Mouse (Mus musculus): ENCODE data around the gene Rnf24. TPM values are rescaled to one million over a fixed set of nuclear protein-coding genes. Genes with fewer than 3 reads are reported as not detected.
"Not testable (repeated sequence)": the region's sequence is repeated elsewhere in the genome, so short reads cannot be mapped to it uniquely, and the experiment has no call there.

The Rnf24 gene
- polyA plus RNA-seq, 1 experiment from 2014 or later, result 8.2 TPM

GRCm38 (mm10) chr2:131330548-131330947 lies 22.1 kb downstream of the Rnf24 start:
- H3K4me3 ChIP-seq (ENCODE audit: low read depth, low read length), result no peak overlapping the region
- no peaks in the 10 kb centered on the region for H3K9me3 ChIP-seq (replicated peaks; ENCODE audit: control insufficient read depth, low read length)
- no peak for DNase-seq (ENCODE audit: low spot score)
- H3K4me1 ChIP-seq (ENCODE audit: control insufficient read depth, insufficient read depth, low read length), result no peaks in the 10 kb centered on the region
- no peak for ATAC-seq (replicated peaks; ENCODE audit: insufficient number of reproducible peaks, low FRiP score, low TSS enrichment, low read depth)
- H3K36me3 ChIP-seq (replicated peaks; ENCODE audit: control insufficient read depth, insufficient read depth, low read depth, low read length), result no peaks in the 10 kb centered on the region
- 86% methylated on average over 3 of the region's 3 CpGs for WGBS
- no peaks in the 10 kb centered on the region for H3K27me3 ChIP-seq (ENCODE audit: control insufficient read depth, insufficient read depth, low read length)
- no peak overlapping the region for H3K27ac ChIP-seq (replicated peaks; ENCODE audit: low read depth, low read length)
- no peak overlapping the region for H3K4me2 ChIP-seq (ENCODE audit: low read depth, low read length)
- H3K9ac ChIP-seq (replicated peaks; ENCODE audit: low read length), result no peak overlapping the region

GRCm38 (mm10) chr2:131328981-131329380 lies 23.7 kb downstream of the Rnf24 start:
- H3K9me3 ChIP-seq (replicated peaks; ENCODE audit: control insufficient read depth, low read length), result no peaks in the 10 kb centered on the region
- no peaks in the 10 kb centered on the region for H3K36me3 ChIP-seq (replicated peaks; ENCODE audit: control insufficient read depth, insufficient read depth, low read depth, low read length)
- no peak overlapping the region for H3K4me2 ChIP-seq (ENCODE audit: low read depth, low read length)
- no peak; the same call in 1 of the 2 replicates for ATAC-seq (replicated peaks; ENCODE audit: insufficient number of reproducible peaks, low FRiP score, low TSS enrichment, low read depth)
- H3K27ac ChIP-seq (replicated peaks; ENCODE audit: low read depth, low read length), result no peak overlapping the region
- H3K4me3 ChIP-seq (ENCODE audit: low read depth, low read length), result no peak overlapping the region
- H3K9ac ChIP-seq (replicated peaks; ENCODE audit: low read length), result no peak overlapping the region
- H3K4me1 ChIP-seq (ENCODE audit: control insufficient read depth, insufficient read depth, low read length), result no peaks in the 10 kb centered on the region
- H3K27me3 ChIP-seq (ENCODE audit: control insufficient read depth, insufficient read depth, low read length), result no peaks in the 10 kb centered on the region
- no peak for DNase-seq (ENCODE audit: low spot score)
- WGBS, result 84% methylated on average over 1 of the region's 1 CpGs

- 70% methylated on average over 3 of the region's 3 CpGs for WGBS
Measured at GRCm38 (mm10) chr2:131326044-131326443, 26.6 kb downstream of the Rnf24 start.

GRCm38 (mm10) chr2:131323675-131324074 lies 29.0 kb downstream of the Rnf24 start:
- Histone ChIP-seq H3K4me2 (ENCODE audit: low read depth, low read length) (no peak overlapping the region), H3K9me3 (replicated peaks; ENCODE audit: control insufficient read depth, low read length) (no peaks in the 10 kb centered on the region), H3K27me3 (ENCODE audit: control insufficient read depth, insufficient read depth, low read length) (no peaks in the 10 kb centered on the region), H3K4me1 (ENCODE audit: control insufficient read depth, insufficient read depth, low read length) (no peaks in the 10 kb centered on the region), H3K27ac (replicated peaks; ENCODE audit: low read depth, low read length) (no peak overlapping the region), H3K36me3 (replicated peaks; ENCODE audit: control insufficient read depth, insufficient read depth, low read depth, low read length) (no peaks in the 10 kb centered on the region), H3K4me3 (ENCODE audit: low read depth, low read length) (no peak overlapping the region), H3K9ac (replicated peaks; ENCODE audit: low read length) (no peak overlapping the region)
- ATAC-seq (replicated peaks; ENCODE audit: insufficient number of reproducible peaks, low FRiP score, low TSS enrichment, low read depth), result no peak
- 81% methylated on average over 1 of the region's 1 CpGs for WGBS
- DNase-seq (ENCODE audit: low spot score), result no peak

More at GRCm38 (mm10) chr2:131326044-131326443, 26.6 kb downstream of the Rnf24 start:
- Histone ChIP-seq H3K4me2 (ENCODE audit: low read depth, low read length) (no peak overlapping the region), H3K27me3 (ENCODE audit: control insufficient read depth, insufficient read depth, low read length) (no peaks in the 10 kb centered on the region), H3K36me3 (replicated peaks; ENCODE audit: control insufficient read depth, insufficient read depth, low read depth, low read length) (no peaks in the 10 kb centered on the region), H3K4me3 (ENCODE audit: low read depth, low read length) (no peak overlapping the region), H3K27ac (replicated peaks; ENCODE audit: low read depth, low read length) (no peak overlapping the region), H3K4me1 (ENCODE audit: control insufficient read depth, insufficient read depth, low read length) (no peaks in the 10 kb centered on the region), H3K9me3 (replicated peaks; ENCODE audit: control insufficient read depth, low read length) (no peaks in the 10 kb centered on the region), H3K9ac (replicated peaks; ENCODE audit: low read length) (no peak overlapping the region)
- ATAC-seq (replicated peaks; ENCODE audit: insufficient number of reproducible peaks, low FRiP score, low TSS enrichment, low read depth) (no peak), DNase-seq (ENCODE audit: low spot score) (no peak)

- not testable (repeated sequence) for DNase-seq (ENCODE audit: low spot score); H3K9me3 ChIP-seq (replicated peaks; ENCODE audit: control insufficient read depth, low read length); H3K4me2 ChIP-seq (ENCODE audit: low read depth, low read length); H3K4me3 ChIP-seq (ENCODE audit: low read depth, low read length); H3K27me3 ChIP-seq (ENCODE audit: control insufficient read depth, insufficient read depth, low read length); H3K9ac ChIP-seq (replicated peaks; ENCODE audit: low read length); ATAC-seq (replicated peaks; ENCODE audit: insufficient number of reproducible peaks, low FRiP score, low TSS enrichment, low read depth); H3K27ac ChIP-seq (replicated peaks; ENCODE audit: low read depth, low read length); H3K36me3 ChIP-seq (replicated peaks; ENCODE audit: control insufficient read depth, insufficient read depth, low read depth, low read length); H3K4me1 ChIP-seq (ENCODE audit: control insufficient read depth, insufficient read depth, low read length)
- 70% methylated on average over 3 of the region's 3 CpGs for WGBS
Measured at GRCm38 (mm10) chr2:131321192-131321591, 31.5 kb downstream of the Rnf24 start.

- no peak for DNase-seq (ENCODE audit: low spot score)
- no peaks in the 10 kb centered on the region for H3K9me3 ChIP-seq (replicated peaks; ENCODE audit: control insufficient read depth, low read length)
- H3K4me1 ChIP-seq (ENCODE audit: control insufficient read depth, insufficient read depth, low read length), result no peaks in the 10 kb centered on the region
- no peaks in the 10 kb centered on the region for H3K27me3 ChIP-seq (ENCODE audit: control insufficient read depth, insufficient read depth, low read length)
- no peak overlapping the region for H3K9ac ChIP-seq (replicated peaks; ENCODE audit: low read length)
- H3K27ac ChIP-seq (replicated peaks; ENCODE audit: low read depth, low read length), result no peak overlapping the region
- WGBS, result 75% methylated on average over 6 of the region's 6 CpGs
- no peak overlapping the region for H3K4me3 ChIP-seq (ENCODE audit: low read depth, low read length)
- ATAC-seq (replicated peaks; ENCODE audit: insufficient number of reproducible peaks, low FRiP score, low TSS enrichment, low read depth), result no peak
- H3K36me3 ChIP-seq (replicated peaks; ENCODE audit: control insufficient read depth, insufficient read depth, low read depth, low read length), result no peaks in the 10 kb centered on the region
- H3K4me2 ChIP-seq (ENCODE audit: low read depth, low read length), result no peak overlapping the region
Measured at GRCm38 (mm10) chr2:131319401-131319800, 33.3 kb downstream of the Rnf24 start.

GRCm38 (mm10) chr2:131316167-131316566 lies 36.5 kb downstream of the Rnf24 start:
- no peaks in the 10 kb centered on the region for H3K9me3 ChIP-seq (replicated peaks; ENCODE audit: control insufficient read depth, low read length)
- no peak overlapping the region for H3K4me2 ChIP-seq (ENCODE audit: low read depth, low read length)
- 79% methylated on average over 2 of the region's 2 CpGs for WGBS
- no peak overlapping the region for H3K9ac ChIP-seq (replicated peaks; ENCODE audit: low read length)
- H3K27ac ChIP-seq (replicated peaks; ENCODE audit: low read depth, low read length), result no peak overlapping the region
- no peak overlapping the region for H3K4me3 ChIP-seq (ENCODE audit: low read depth, low read length)
- H3K27me3 ChIP-seq (ENCODE audit: control insufficient read depth, insufficient read depth, low read length), result no peaks in the 10 kb centered on the region
- ATAC-seq (replicated peaks; ENCODE audit: insufficient number of reproducible peaks, low FRiP score, low TSS enrichment, low read depth) (0 out of 2 replicates have a peak, but pooled peaks have one; percentile 23), DNase-seq (ENCODE audit: low spot score) (no peak)
- no peaks in the 10 kb centered on the region; the same call in 1 of the 2 replicates for H3K36me3 ChIP-seq (replicated peaks; ENCODE audit: control insufficient read depth, insufficient read depth, low read depth, low read length)
- no peaks in the 10 kb centered on the region for H3K4me1 ChIP-seq (ENCODE audit: control insufficient read depth, insufficient read depth, low read length)

- H3K27me3 ChIP-seq (ENCODE audit: control insufficient read depth, insufficient read depth, low read length), result no peaks in the 10 kb centered on the region
- WGBS, result 68% methylated on average over 6 of the region's 6 CpGs
- H3K4me2 ChIP-seq (ENCODE audit: low read depth, low read length), result no peak overlapping the region
- H3K36me3 ChIP-seq (replicated peaks; ENCODE audit: control insufficient read depth, insufficient read depth, low read depth, low read length), result no peaks in the 10 kb centered on the region; the same call in 1 of the 2 replicates
- ATAC-seq (replicated peaks; ENCODE audit: insufficient number of reproducible peaks, low FRiP score, low TSS enrichment, low read depth) (no peak), DNase-seq (ENCODE audit: low spot score) (no peak)
- no peaks in the 10 kb centered on the region for H3K9me3 ChIP-seq (replicated peaks; ENCODE audit: control insufficient read depth, low read length)
- H3K4me3 ChIP-seq (ENCODE audit: low read depth, low read length), result no peak overlapping the region
- H3K9ac ChIP-seq (replicated peaks; ENCODE audit: low read length), result no peak overlapping the region
- H3K27ac ChIP-seq (replicated peaks; ENCODE audit: low read depth, low read length), result no peak overlapping the region
- H3K4me1 ChIP-seq (ENCODE audit: control insufficient read depth, insufficient read depth, low read length), result no peaks in the 10 kb centered on the region
Measured at GRCm38 (mm10) chr2:131309296-131309695, 43.4 kb downstream of the Rnf24 start.

Measured in embryonic facial prominence, embryonic 11.5 days (tissue).